Mouse (Mus musculus) MEL (cell line): ENCODE results near the gene Tmem232. TPM values are rescaled to one million over a fixed set of nuclear protein-coding genes. Genes with fewer than 3 reads are reported as not detected.
"Not testable (repeated sequence)": the region's sequence is repeated elsewhere in the genome, so short reads cannot be mapped to it uniquely, and the experiment has no call there.

Experiments
- DNase-seq: peaks from one replicate; pipeline ENCODE4 v3.0.0; 2011; ENCODE audit warnings: low read depth, low spot score
- H3K27ac ChIP-seq: 2 replicates; pipeline ENCODE4 v1.5.1; 2012; ENCODE audit warnings: low read depth, mild to moderate bottlenecking, control low read depth, low read length, moderate library complexity; ENCODE audit not compliant: control insufficient read depth
- H3K27me3 ChIP-seq, 2 experiments: fragments of 150-350 bp in 1 of 2; sonication (generic) in 1 of 2; 2 replicates each; pipeline ENCODE4 v1.6.1; 2012; ENCODE audit warnings: low read length in 2 of 2, mild to moderate bottlenecking in 2 of 2, improper control_type of control experiment in 1 of 2, moderate library complexity in 1 of 2; ENCODE audit not compliant: insufficient read depth in 2 of 2, control insufficient read depth in 1 of 2
- H3K36me3 ChIP-seq, 2 experiments: 2 replicates each; pipeline ENCODE4 v1.6.1; 2012 to 2014; ENCODE audit warnings: low read length in 2 of 2, improper control_type of control experiment in 1 of 2, inconsistent platforms in 1 of 2, mild to moderate bottlenecking in 1 of 2; ENCODE audit not compliant: insufficient read depth in 2 of 2, control insufficient read depth in 1 of 2
- H3K4me1 ChIP-seq, 2 experiments: fragments of 150-350 bp in 1 of 2; sonication (generic) in 1 of 2; 2 replicates each; pipeline ENCODE4 v1.6.1; 2012; ENCODE audit warnings: low read length in 2 of 2, improper control_type of control experiment in 1 of 2, mild to moderate bottlenecking in 1 of 2; ENCODE audit not compliant: insufficient read depth in 2 of 2, control insufficient read depth in 1 of 2
- H3K4me3 ChIP-seq, 2 experiments: fragments of 150-350 bp in 1 of 2; sonication (generic) in 1 of 2; 2 replicates each; pipeline ENCODE4 v1.5.1; 2012; ENCODE audit warnings: low read depth in 2 of 2, low read length in 2 of 2, mild to moderate bottlenecking in 2 of 2, moderate library complexity in 2 of 2, control low read depth in 1 of 2, improper control_type of control experiment in 1 of 2; ENCODE audit not compliant: control insufficient read depth in 1 of 2, insufficient read depth in 1 of 2
- H3K79me2 ChIP-seq: 2 replicates; pipeline ENCODE4 v1.6.1; 2012; ENCODE audit warnings: mild to moderate bottlenecking, low read length, moderate library complexity; ENCODE audit not compliant: control insufficient read depth, poor library complexity, insufficient read depth
- H3K9ac ChIP-seq: 2 replicates; pipeline ENCODE4 v1.6.1; 2012; ENCODE audit warnings: low read depth, mild to moderate bottlenecking, control low read depth, low read length, moderate library complexity; ENCODE audit not compliant: control insufficient read depth, poor library complexity, severe bottlenecking
- H3K9me3 ChIP-seq: fragments of 150-350 bp; sonication (generic); replicated peaks from 2 replicates; pipeline ENCODE4 v1.6.1; 2012; ENCODE audit warnings: mild to moderate bottlenecking, low read length, improper control_type of control experiment, moderate library complexity; ENCODE audit not compliant: insufficient read depth
- CHD1 ChIP-seq: IDR thresholded peaks from 2 replicates; pipeline ENCODE4 v1.6.1; 2012; ENCODE audit warnings: low read depth, mild to moderate bottlenecking, inconsistent platforms, low read length, improper control_type of control experiment
- CHD2 ChIP-seq: IDR thresholded peaks from 2 replicates; pipeline ENCODE4 v1.6.1; 2011; ENCODE audit warnings: low read length, improper control_type of control experiment
- E2F4 ChIP-seq: IDR thresholded peaks from 2 replicates; pipeline ENCODE4 v1.6.1; 2011; ENCODE audit warnings: low read depth, low read length, improper control_type of control experiment, borderline replicate concordance
- ELF1 ChIP-seq: IDR thresholded peaks from 2 replicates; pipeline ENCODE4 v1.6.1; 2014; ENCODE audit warnings: low read depth, mild to moderate bottlenecking, inconsistent platforms, low read length, improper control_type of control experiment, moderate library complexity
- GABPA ChIP-seq: IDR thresholded peaks from 2 replicates; pipeline ENCODE4 v1.6.1; 2012; ENCODE audit warnings: low read depth, mild to moderate bottlenecking, inconsistent platforms, low read length, improper control_type of control experiment, moderate library complexity
- HCFC1 ChIP-seq: IDR thresholded peaks from 2 replicates; pipeline ENCODE4 v1.6.1; 2012; ENCODE audit warnings: low read depth, mild to moderate bottlenecking, inconsistent platforms, low read length, improper control_type of control experiment, moderate library complexity
- JUND ChIP-seq: IDR thresholded peaks from 2 replicates; pipeline ENCODE4 v1.6.1; 2011; ENCODE audit warnings: low read depth, mild to moderate bottlenecking, improper control_type of control experiment, low read length
- MAFK ChIP-seq: IDR thresholded peaks from 2 replicates; pipeline ENCODE4 v1.6.1; 2011; ENCODE audit warnings: low read depth, mild to moderate bottlenecking, low read length, improper control_type of control experiment, borderline replicate concordance
- MAZ ChIP-seq: IDR thresholded peaks from 2 replicates; pipeline ENCODE4 v1.6.1; 2012; ENCODE audit warnings: low read depth, mild to moderate bottlenecking, inconsistent platforms, low read length, improper control_type of control experiment
- POLR2AphosphoS2 ChIP-seq: IDR thresholded peaks from 2 replicates; pipeline ENCODE4 v1.6.1; 2011; ENCODE audit warnings: low read length, improper control_type of control experiment
- POLR2AphosphoS5 ChIP-seq: IDR thresholded peaks from 2 replicates; pipeline ENCODE4 v1.6.1; 2012; ENCODE audit warnings: low read depth, borderline replicate concordance, mild to moderate bottlenecking, inconsistent platforms, low read length, moderate library complexity, mixed read lengths
- TAL1 ChIP-seq: IDR thresholded peaks from 2 replicates; pipeline ENCODE4 v1.6.1; 2012; ENCODE audit warnings: mild to moderate bottlenecking, inconsistent platforms, low read length, moderate library complexity, mixed read lengths
- TCF12 ChIP-seq: IDR thresholded peaks from 2 replicates; pipeline ENCODE4 v1.6.1; 2014; ENCODE audit warnings: low read depth, mild to moderate bottlenecking, inconsistent platforms, low read length, improper control_type of control experiment, moderate library complexity
- UBTF ChIP-seq: IDR thresholded peaks from 2 replicates; pipeline ENCODE4 v1.6.1; 2012; ENCODE audit warnings: low read depth, mild to moderate bottlenecking, inconsistent platforms, low read length, improper control_type of control experiment, moderate library complexity, borderline replicate concordance; ENCODE audit not compliant: insufficient read depth
- USF1 ChIP-seq: IDR thresholded peaks from 2 replicates; pipeline ENCODE4 v1.6.1; 2014; ENCODE audit warnings: low read depth, mild to moderate bottlenecking, inconsistent platforms, low read length, improper control_type of control experiment, moderate library complexity
- USF2 ChIP-seq, 2 experiments: IDR thresholded peaks; 2 replicates each; pipeline ENCODE4 v1.6.1; 2011 to 2012; ENCODE audit warnings: improper control_type of control experiment in 2 of 2, low read length in 2 of 2, borderline replicate concordance in 1 of 2, inconsistent platforms in 1 of 2, low read depth in 1 of 2, mild to moderate bottlenecking in 1 of 2; ENCODE audit not compliant: insufficient read depth in 1 of 2
- ZC3H11A ChIP-seq: IDR thresholded peaks from 2 replicates; pipeline ENCODE4 v1.6.1; 2012; ENCODE audit warnings: low read depth, mild to moderate bottlenecking, inconsistent platforms, low read length, improper control_type of control experiment
- ZMIZ1 ChIP-seq: IDR thresholded peaks from 2 replicates; pipeline ENCODE4 v1.6.1; 2012; ENCODE audit warnings: low read depth, mild to moderate bottlenecking, inconsistent platforms, low read length, improper control_type of control experiment, moderate library complexity
- ZNF384 ChIP-seq: IDR thresholded peaks from 2 replicates; pipeline ENCODE4 v1.6.1; 2012; ENCODE audit warnings: low read depth, mild to moderate bottlenecking, inconsistent platforms, low read length, improper control_type of control experiment
- polyA plus RNA-seq, 2 experiments: library from polyadenylated mRNA; stranded (reverse) in 1 of 2; unstranded in 1 of 2; fragments of >175 nt in 1 of 2; fragments of >200 nt in 1 of 2; gene quantifications; 2 replicates each; pipeline versions ENCODE4 v1.2.1 to v1.2.4; 2012; ENCODE audit warnings: low replicate concordance in 2 of 2, low read depth in 1 of 2; ENCODE audit not compliant: insufficient read length in 2 of 2, insufficient read depth in 1 of 2, missing spikeins in 1 of 2
- total RNA-seq: library from RNA; depleted of rRNA; stranded (reverse); fragments of 300-350 nt; gene quantifications from 2 replicates; pipeline ENCODE4 v1.2.3, GENCODE M21; 2012

Gene Tmem232
- total and polyA plus RNA-seq, 3 experiments, result 0.04 TPM; not detected in 2

DNA sequence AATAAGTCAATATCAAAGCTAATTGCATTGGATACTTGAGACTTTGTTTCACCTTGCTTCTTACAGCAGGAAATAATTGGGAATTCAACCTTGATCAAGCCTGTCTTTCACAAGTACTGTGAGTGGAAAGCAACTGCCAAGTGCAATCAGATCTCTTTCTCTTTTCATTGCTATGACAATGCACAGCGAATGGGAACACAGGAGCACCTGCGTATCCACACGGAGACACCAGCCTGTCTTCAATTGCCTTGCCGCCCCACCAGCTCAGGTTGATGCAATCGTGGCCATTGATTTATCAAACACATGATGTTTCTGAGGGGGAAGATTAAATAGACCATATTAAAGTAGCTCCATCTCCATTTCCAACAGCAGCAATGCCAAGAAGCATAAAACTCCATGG, 296.9 kb downstream of the Tmem232 start:
- Histone ChIP-seq H3K4me3 (no peak overlapping the region), H3K4me1 (no peaks in the 10 kb centered on the region), H3K36me3 (no peaks in the 10 kb centered on the region), H3K9ac (no peak overlapping the region), H3K27ac (no peak overlapping the region), H3K79me2 (no peaks in the 10 kb centered on the region), H3K9me3 (no peaks in the 10 kb centered on the region), H3K27me3 (no peaks in the 10 kb centered on the region)
- no peak for DNase-seq
- no peak for TF ChIP-seq CHD2
- TF ChIP-seq HCFC1, result no peak
- TF ChIP-seq TCF12, result no peak
- TF ChIP-seq TAL1, result no peak
- no peak for TF ChIP-seq CHD1
- TF ChIP-seq MAZ, result no peak
- TF ChIP-seq USF1, result no peak
- TF ChIP-seq ZMIZ1, result no peak
- no peak for TF ChIP-seq ZNF384
- no peak for TF ChIP-seq POLR2AphosphoS5
- no peak for TF ChIP-seq POLR2AphosphoS2
- TF ChIP-seq USF2 (IDR thresholded peaks at IDR 0.05; ENCODE audit: borderline replicate concordance in 1 of 2, insufficient read depth in 1 of 2, low read depth in 1 of 2, low read length in 2 of 2), result no peak
- TF ChIP-seq ELF1, result no peak
- no peak for TF ChIP-seq ZC3H11A

DNA sequence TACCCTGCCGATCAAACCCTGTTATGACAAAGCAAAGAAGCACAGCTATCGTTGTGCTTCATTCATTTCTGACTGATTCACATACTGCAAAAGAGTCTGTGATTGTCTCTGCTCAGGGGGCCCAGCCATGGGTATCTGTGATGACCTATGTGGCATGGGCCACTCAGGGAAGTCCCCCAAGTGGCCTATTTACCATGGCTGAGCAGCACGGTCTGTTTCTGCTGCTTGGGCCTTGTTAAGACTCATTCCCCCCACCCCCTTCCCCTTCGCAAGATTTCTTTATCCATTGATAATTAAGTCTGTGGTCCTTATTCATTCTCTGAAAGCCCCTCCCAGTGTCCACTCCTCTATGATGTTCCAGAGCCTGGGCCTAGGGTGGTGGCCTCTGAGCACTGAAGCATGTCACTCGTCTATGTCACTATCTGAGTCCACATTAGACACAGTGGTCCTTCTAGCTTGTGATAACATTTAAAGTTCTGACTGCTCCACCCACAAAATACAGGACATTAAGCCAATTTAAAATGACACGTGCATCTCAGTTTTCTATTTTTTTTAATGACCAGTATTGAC, 315.1 kb downstream of the Tmem232 start:
- Histone ChIP-seq H3K4me3 (no peak overlapping the region), H3K27ac (no peak overlapping the region), H3K9ac (no peak overlapping the region), H3K36me3 (no peaks in the 10 kb centered on the region), H3K79me2 (no peaks in the 10 kb centered on the region)
- TF ChIP-seq USF1 (no peak), E2F4 (no peak), JUND (no peak), GABPA (no peak), MAFK (no peak), UBTF (no peak)
- TF ChIP-seq, all 39 proteins: peak for 0
- H3K4me1 ChIP-seq, result no peaks in the 10 kb centered on the region
- no peaks in the 10 kb centered on the region for H3K9me3 ChIP-seq
- no peaks in the 10 kb centered on the region for H3K27me3 ChIP-seq
- no peak for DNase-seq

DNA sequence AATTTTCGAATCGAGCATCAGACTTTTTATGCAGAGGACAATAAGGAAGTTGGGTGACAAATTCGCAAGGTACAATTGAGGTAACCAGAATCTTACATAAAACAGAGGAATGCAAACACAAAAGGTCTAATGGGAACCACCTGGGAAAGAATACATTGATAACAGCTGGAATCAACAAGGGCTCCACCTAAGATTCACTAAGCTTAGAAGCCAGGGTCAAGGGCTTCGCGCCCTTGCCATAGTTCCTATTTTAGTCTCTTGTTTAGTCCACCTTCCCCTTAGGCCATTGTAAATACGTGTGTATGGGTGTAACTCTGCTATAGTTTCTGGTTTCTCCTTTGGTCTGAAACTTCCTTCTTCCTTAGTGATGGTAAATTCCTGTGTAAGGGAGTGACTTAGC, 318.9 kb downstream of the Tmem232 start:
- not testable (repeated sequence) for H3K4me1 ChIP-seq, H3K36me3 ChIP-seq, H3K27me3 ChIP-seq, H3K4me3 ChIP-seq, H3K9me3 ChIP-seq, H3K27ac ChIP-seq, H3K79me2 ChIP-seq, H3K9ac ChIP-seq, DNase-seq
